Mouse (Mus musculus): Measurements from ENCODE around the gene 1700113H08Rik. TPM values are rescaled to one million over a fixed set of nuclear protein-coding genes. Genes with fewer than 3 reads are reported as not detected.

1700113H08Rik gene
- total RNA-seq, 2 experiments from 2014 or later: not detected

DNA sequence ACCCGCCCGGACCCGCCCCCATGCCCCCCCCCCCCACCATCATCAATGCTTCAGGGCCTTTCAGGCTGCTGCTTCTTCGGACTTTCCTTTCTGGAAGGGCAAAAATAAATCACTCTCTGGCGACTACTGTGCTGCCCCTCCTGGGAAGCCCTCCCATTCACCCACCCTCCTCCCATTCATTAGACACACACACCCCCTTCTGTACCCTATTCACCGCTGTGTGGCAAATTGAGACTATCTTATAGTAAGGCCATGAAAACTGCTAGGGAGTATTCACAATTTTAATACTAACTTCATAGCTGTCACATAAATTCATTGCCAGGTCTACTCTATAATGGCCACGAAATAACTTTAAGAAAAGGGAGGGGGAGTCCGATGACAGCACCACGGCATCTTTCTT is 1.1 kb downstream of the 1700113H08Rik start:
- DNase-seq (ENCODE audit: low spot score in 2 of 2): no peak

DNA sequence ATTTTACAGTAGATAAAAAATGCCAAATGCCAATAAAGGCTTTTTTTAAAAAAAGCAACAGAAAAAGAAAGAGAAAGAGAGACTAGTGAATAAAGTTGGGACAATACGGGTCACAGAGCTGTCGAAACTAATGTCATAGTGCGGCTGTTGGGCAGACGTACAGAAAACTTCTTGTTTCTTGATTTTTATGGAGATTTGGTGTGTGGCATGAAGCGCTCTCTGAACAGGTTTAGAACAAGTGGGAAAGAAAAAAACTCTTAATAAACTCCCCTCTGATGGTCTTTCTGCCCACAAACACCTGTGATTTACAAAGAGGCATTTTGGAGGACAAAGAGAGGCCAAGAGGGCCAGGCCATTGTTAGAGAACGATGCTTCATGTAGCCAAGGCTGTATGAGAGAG is 1.6 kb downstream of the 1700113H08Rik start:
- DNase-seq (ENCODE audit: low spot score in 2 of 2): no peak

GRCm38 (mm10) chr10:87084236-87084635 is 26.4 kb downstream of the 1700113H08Rik start:
- peak in 1 of 2 experiments; percentile 53 for DNase-seq (ENCODE audit: low spot score in 2 of 2)

GRCm38 (mm10) chr10:87087646-87088045 is 29.8 kb downstream of the 1700113H08Rik start:
- no peak for DNase-seq (ENCODE audit: low spot score in 2 of 2)

DNA sequence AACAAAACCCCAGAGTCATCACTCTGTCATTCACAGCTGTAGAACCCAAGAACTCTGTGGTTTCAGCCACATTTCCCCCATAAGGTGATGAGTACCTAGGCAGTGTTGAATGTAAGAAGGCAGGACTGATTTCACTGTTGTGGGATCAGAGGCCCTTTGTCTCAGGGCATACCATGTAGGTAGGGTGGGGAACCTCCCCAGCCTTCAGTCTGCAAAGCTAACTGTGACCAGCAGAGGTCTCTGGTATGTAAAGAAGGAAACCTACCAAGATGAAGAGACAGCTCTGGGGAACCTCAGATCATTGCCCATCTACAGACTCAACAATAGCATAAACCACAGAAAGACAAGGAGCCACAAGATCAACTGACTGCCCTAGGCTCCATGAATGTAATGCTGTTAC is 36.4 kb downstream of the 1700113H08Rik start:
- DNase-seq (ENCODE audit: low spot score in 2 of 2): no peak

GRCm38 (mm10) chr10:87098722-87099121 is 40.9 kb downstream of the 1700113H08Rik start:
- DNase-seq (ENCODE audit: low spot score in 2 of 2): no peak

DNA sequence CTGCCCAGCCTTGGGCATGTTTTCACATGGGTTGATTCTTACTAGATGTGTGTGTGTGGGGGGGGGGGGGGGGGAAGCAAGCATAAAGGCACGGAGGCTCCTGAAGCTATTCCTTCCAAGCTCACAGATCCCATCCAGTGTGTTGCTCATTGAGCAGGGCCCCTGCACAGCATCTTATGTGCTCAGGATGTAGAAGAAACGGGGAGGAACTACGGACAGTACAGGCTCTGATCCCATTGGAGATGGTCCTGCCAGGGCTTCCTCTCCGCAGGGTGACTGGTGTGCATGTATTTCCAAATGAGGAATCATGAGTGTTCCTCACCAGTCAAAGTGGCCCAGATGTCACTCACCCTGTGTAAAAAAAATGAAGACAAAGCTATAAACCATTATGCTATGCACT is 42.8 kb downstream of the 1700113H08Rik start:
- no peak for DNase-seq (ENCODE audit: low spot score in 2 of 2)

DNA sequence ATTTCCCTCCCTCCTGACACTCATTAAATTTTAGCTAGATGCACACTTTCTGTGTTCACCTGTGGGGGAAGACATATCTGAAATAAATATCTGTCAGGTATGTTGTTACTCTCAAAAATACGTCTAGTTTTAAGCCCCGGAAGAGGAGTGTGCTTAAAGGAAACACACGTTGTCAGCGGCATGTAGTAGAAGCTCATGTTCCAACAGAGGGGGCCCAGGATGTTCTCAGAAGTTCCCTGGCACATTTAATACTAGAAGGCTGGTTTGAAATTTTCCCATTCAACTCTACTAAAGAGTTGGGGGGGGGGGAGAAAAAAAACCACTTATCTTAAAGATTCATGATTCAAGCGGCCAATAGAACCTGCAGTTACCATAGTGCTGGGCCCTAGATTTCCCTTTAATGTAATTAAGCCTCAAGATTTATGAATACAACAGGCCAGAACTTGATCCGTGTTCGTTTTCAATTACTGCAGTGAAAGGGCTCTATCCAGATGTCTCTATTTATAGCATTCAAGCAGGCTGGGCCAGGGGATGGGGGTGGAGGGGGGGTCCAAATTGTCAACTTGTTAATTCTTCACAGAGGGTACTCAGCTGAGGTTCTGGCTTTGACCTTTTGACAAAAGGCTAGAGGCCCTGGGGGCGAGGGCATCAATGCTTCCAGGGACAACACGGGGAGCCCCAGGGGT is 43.6 kb downstream of the 1700113H08Rik start:
- DNase-seq (ENCODE audit: low spot score in 2 of 2): no peak

DNA sequence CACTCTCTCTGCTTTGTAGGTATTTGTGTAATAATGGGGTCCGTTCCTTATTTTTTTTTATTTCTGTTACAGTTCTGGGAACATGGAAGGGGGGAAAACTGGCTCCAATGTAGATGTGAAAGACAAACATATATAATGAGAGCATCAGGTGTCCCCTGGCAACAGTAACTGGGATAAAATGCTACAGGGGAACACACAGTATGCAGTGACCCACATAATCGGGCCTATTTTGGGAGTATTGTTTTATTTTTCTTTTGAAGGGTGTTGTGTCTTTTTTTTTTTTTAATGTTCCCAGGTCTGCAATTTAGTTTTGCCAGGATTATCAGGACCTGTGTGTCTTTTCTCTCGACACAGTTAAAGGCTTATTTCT is 44.1 kb downstream of the 1700113H08Rik start:
- DNase-seq (ENCODE audit: low spot score in 2 of 2): no peak

DNA sequence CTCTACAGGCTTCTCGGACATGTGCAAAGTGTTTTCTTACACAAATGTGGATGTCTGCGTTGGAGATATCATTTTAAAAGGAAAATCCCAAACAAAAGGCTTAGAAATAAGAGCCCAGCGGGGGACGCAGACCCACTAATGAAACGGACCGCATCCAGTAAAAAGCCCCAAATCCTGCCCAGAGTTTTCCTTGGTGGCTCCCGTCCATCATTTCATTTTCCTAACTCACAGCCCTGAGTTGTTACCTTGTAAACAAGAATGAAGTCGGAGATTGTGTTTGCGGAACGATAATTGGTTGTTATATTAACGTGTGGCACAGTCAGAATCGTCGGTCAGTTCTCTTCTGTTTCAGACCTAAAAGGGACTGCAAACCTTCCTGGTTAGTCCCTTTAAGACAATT is 44.6 kb downstream of the 1700113H08Rik start:
- DNase-seq (ENCODE audit: low spot score in 2 of 2): no peak

GRCm38 (mm10) chr10:87103286-87103685 is 45.4 kb downstream of the 1700113H08Rik start:
- DNase-seq (ENCODE audit: low spot score in 2 of 2): no peak

DNA sequence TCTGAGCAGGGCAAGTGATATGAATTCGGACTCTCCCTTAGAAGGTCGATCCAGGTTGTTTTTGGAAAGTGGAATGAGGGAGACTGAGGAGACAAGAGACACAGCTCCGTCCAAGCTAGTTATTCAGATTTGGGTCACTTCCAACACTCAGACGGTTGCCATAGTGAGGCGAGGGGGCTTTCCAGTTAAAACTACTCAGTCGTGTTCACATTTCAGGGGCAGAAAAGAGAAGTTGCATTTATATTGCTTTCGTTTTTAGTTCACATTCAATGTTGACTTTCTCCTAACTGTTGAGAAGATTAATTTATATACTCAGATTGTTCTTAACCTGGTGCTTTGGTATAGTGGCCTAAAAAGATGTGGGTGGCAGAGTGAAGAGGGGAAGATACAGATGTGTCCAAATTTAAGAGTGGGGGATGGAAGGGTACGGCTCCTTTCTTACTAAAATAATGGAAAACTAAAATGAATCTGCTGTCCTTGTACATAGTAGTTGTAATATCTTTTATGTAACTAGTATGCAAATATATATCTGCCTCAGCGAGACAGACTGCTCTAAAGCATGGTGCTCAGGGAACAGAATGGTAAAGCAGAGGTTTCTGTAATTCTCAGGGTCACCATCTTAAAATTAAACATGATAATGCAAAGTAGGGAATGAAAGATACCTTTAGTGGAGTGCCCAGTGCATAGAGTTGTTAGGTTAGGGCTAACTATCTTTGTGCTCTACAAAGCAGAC is 49.9 kb downstream of the 1700113H08Rik start:
- DNase-seq (ENCODE audit: low spot score in 2 of 2): peak in 1 of 2 experiments; percentile 58

GRCm38 (mm10) chr10:87108333-87108732 is 50.5 kb downstream of the 1700113H08Rik start:
- no peak for DNase-seq (ENCODE audit: low spot score in 2 of 2)

DNA sequence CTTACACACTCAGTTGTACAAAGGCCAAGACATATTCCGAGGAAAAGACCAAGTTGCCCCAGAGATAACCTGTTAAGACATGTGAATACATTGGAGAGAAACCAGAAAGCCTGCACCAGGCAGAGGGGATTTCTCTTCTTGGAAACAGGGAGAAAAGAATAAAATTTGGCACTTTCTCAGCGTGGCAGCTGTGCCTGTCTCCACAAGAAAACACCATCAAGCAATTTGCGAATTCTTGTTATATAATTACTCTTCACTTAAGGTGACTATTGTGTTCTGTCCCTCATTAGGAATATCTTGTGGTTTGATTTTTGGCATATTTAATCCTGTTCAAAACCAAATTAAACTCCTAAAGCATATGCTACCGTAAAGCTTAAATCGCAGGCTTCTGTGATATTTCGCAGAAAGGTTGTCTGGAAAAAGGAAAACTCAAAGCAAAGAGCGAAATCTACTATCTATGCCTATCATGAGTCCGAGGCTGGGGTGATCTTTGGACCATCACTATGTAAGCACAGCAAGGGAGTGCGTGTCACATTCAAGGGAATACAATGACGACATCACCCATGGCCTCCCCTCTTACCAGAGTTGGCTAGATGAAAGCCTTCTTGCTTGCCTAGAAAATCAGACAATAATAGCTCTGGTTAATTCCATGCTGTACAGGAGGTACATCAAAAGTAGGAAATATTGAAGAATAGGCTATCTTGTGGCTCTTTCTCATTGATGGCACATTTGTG is 51.4 kb downstream of the 1700113H08Rik start:
- peak in 1 of 2 experiments; percentile 50 for DNase-seq (ENCODE audit: low spot score in 2 of 2)

GRCm38 (mm10) chr10:87110909-87111308 is 53.1 kb downstream of the 1700113H08Rik start:
- no peak for DNase-seq (ENCODE audit: low spot score in 2 of 2)

DNA sequence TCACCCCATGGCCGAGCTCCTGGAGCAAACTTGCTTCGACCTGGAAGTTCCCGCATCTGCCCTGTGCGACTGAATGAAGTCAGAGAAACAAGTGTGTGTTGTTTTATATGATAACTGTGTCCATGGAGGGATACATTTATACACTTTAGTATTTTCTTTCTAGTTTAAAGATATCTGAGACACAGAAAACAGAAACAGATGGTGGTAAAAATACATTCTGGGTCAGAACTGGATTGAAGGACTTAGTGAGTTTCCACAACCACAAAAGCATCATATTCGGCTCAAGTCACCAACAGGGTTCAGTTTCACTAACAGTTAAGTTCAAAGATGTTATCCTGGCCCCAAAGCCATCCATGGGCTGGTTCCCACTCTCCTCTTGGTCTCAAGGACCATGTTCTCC is 67.2 kb downstream of the 1700113H08Rik start:
- DNase-seq (ENCODE audit: low spot score in 2 of 2): no peak

- no peak for DNase-seq (ENCODE audit: low spot score in 2 of 2)
Measured at GRCm38 (mm10) chr10:87126186-87126824, 68.5 kb downstream of the 1700113H08Rik start.

- DNase-seq (ENCODE audit: low spot score in 2 of 2): no peak
Measured at GRCm38 (mm10) chr10:87151050-87151449, 93.2 kb downstream of the 1700113H08Rik start.

GRCm38 (mm10) chr10:87153731-87154505 is 96.1 kb downstream of the 1700113H08Rik start:
- DNase-seq (ENCODE audit: low spot score in 2 of 2): no peak

- DNase-seq (ENCODE audit: low spot score in 2 of 2): no peak
Measured at GRCm38 (mm10) chr10:87159781-87160180, 101.9 kb downstream of the 1700113H08Rik start.

Measured in layer of hippocampus, postnatal 14 days (tissue).